Mouse (Mus musculus) heart, embryonic 15.5 days (tissue): ENCODE data around the gene Itga2b. TPM values are rescaled to one million over a fixed set of nuclear protein-coding genes. Genes with fewer than 3 reads are reported as not detected.
"Not testable (repeated sequence)": the region's sequence is repeated elsewhere in the genome, so short reads cannot be mapped to it uniquely, and the experiment has no call there.

Source experiments
- ATAC-seq: fragments of 200-750 bp; cut with Nextera tagmentation; replicated peaks from 2 replicates; pipeline ENCODE4 v1.8.0; 2017; ENCODE audit warnings: low read depth, moderate TSS enrichment; ENCODE audit not compliant: insufficient number of reproducible peaks, insufficient read depth, low FRiP score
- H3K27ac ChIP-seq: fragments of 300-500 bp; sonication (generic); 2 replicates; pipeline ENCODE4 v1.5.1; 2015; ENCODE audit warnings: mild to moderate bottlenecking, inconsistent platforms
- H3K27me3 ChIP-seq: fragments of 300-500 bp; sonication (generic); 2 replicates; pipeline ENCODE4 v1.6.1; 2015; ENCODE audit warnings: inconsistent platforms
- H3K36me3 ChIP-seq: fragments of 300-500 bp; sonication (generic); 2 replicates; pipeline ENCODE4 v1.6.1; 2015; ENCODE audit warnings: mild to moderate bottlenecking, inconsistent platforms
- H3K4me1 ChIP-seq: fragments of 300-500 bp; sonication (generic); replicated peaks from 2 replicates; pipeline ENCODE4 v1.6.1; 2015; ENCODE audit warnings: inconsistent platforms
- H3K4me2 ChIP-seq: fragments of 300-500 bp; sonication (generic); 2 replicates; pipeline ENCODE4 v1.6.1; 2015; ENCODE audit warnings: inconsistent platforms, mild to moderate bottlenecking, moderate library complexity
- H3K4me3 ChIP-seq: fragments of 300-500 bp; sonication (generic); 2 replicates; pipeline ENCODE4 v1.5.1; 2015; ENCODE audit warnings: mild to moderate bottlenecking, inconsistent platforms
- H3K9ac ChIP-seq: fragments of 300-500 bp; sonication (generic); 2 replicates; pipeline ENCODE4 v1.6.1; 2015; ENCODE audit warnings: mild to moderate bottlenecking, inconsistent platforms
- H3K9me3 ChIP-seq: fragments of 300-500 bp; sonication (generic); replicated peaks from 2 replicates; pipeline ENCODE4 v1.6.1; 2016; ENCODE audit warnings: inconsistent platforms
- WGBS: fragments of 180-500 bp; shearing (Covaris S2); methylation state at CpG from one replicate; pipeline ENCODE4 v1.1.7; 2015; ENCODE audit warnings: mixed read lengths; 5-methylcytosine and 5-hydroxymethylcytosine counted together
- polyA plus RNA-seq: library from polyadenylated mRNA; unstranded; fragments of >200 nt; fragmentation: Nextera tagmentation; extraction: Ambion mirVana; gene quantifications from 2 replicates; pipeline ENCODE4 v1.2.1, GENCODE M21; 2015

The Itga2b gene
- polyA plus RNA-seq, 1 experiment from 2014 or later, result 8.7 TPM

GRCm38 (mm10) chr11:102425555-102426316, 44.2 kb downstream of the Itga2b start:
- Histone ChIP-seq H3K4me3 (no peak overlapping the region), H3K4me1 (peaks cover 9% of the 10 kb centered on the region), H3K4me2 (no peak overlapping the region), H3K27ac (no peak overlapping the region), H3K36me3 (no peaks in the 10 kb centered on the region), H3K9me3 (no peaks in the 10 kb centered on the region), H3K9ac (no peak overlapping the region), H3K27me3 (no peaks in the 10 kb centered on the region)
- whole genome bisulfite sequencing, result 72% methylated on average over 8 of the region's 8 CpGs
- ATAC-seq, result no peak

GRCm38 (mm10) chr11:102424666-102425065, 45.3 kb downstream of the Itga2b start:
- 73% methylated on average over 6 of the region's 6 CpGs for WGBS
- no peaks in the 10 kb centered on the region for H3K36me3 ChIP-seq
- H3K9me3 ChIP-seq, result no peaks in the 10 kb centered on the region
- no peak for ATAC-seq
- no peak overlapping the region for H3K27ac ChIP-seq
- H3K27me3 ChIP-seq, result no peaks in the 10 kb centered on the region
- H3K4me3 ChIP-seq, result no peak overlapping the region
- H3K4me2 ChIP-seq, result no peak overlapping the region
- no peak overlapping the region for H3K9ac ChIP-seq
- peaks cover 6% of the 10 kb centered on the region for H3K4me1 ChIP-seq

- H3K36me3 ChIP-seq, result no peaks in the 10 kb centered on the region
- H3K4me2 ChIP-seq, result no peak overlapping the region
- H3K27me3 ChIP-seq, result no peaks in the 10 kb centered on the region
- H3K4me3 ChIP-seq, result no peak overlapping the region
- 65% methylated on average over 8 of the region's 8 CpGs for WGBS
- no peak for ATAC-seq
- H3K9me3 ChIP-seq, result no peaks in the 10 kb centered on the region
- no peak overlapping the region for H3K9ac ChIP-seq
- no peaks in the 10 kb centered on the region for H3K4me1 ChIP-seq
- H3K27ac ChIP-seq, result no peak overlapping the region
These were observed 48.4 kb downstream of the Itga2b start for GRCm38 (mm10) chr11:102421559-102421958.

GRCm38 (mm10) chr11:102418887-102419286, 51.0 kb downstream of the Itga2b start:
- H3K27me3 ChIP-seq, result no peaks in the 10 kb centered on the region
- no peak overlapping the region for H3K4me2 ChIP-seq
- ATAC-seq, result no peak
- H3K9ac ChIP-seq, result no peak overlapping the region
- no peak overlapping the region for H3K27ac ChIP-seq
- H3K4me1 ChIP-seq, result no peaks in the 10 kb centered on the region
- no peak overlapping the region for H3K4me3 ChIP-seq
- no peaks in the 10 kb centered on the region for H3K9me3 ChIP-seq
- no peaks in the 10 kb centered on the region for H3K36me3 ChIP-seq

- 69% methylated on average over 1 of the region's 1 CpGs for WGBS
- H3K36me3 ChIP-seq, result no peaks in the 10 kb centered on the region
- no peaks in the 10 kb centered on the region for H3K27me3 ChIP-seq
- no peak overlapping the region for H3K27ac ChIP-seq
- ATAC-seq, result no peak
- no peak overlapping the region for H3K9ac ChIP-seq
- H3K4me2 ChIP-seq, result no peak overlapping the region
- H3K9me3 ChIP-seq, result no peaks in the 10 kb centered on the region
- no peaks in the 10 kb centered on the region for H3K4me1 ChIP-seq
- no peak overlapping the region for H3K4me3 ChIP-seq
These were observed 52.8 kb downstream of the Itga2b start for GRCm38 (mm10) chr11:102417160-102417559.

- H3K9me3 ChIP-seq, result no peaks in the 10 kb centered on the region
- no peak overlapping the region for H3K4me2 ChIP-seq
- H3K9ac ChIP-seq, result no peak overlapping the region
- WGBS, result 64% methylated on average over 10 of the region's 10 CpGs
- no peaks in the 10 kb centered on the region for H3K36me3 ChIP-seq
- H3K27ac ChIP-seq, result no peak overlapping the region
- ATAC-seq, result no peak
- H3K27me3 ChIP-seq, result no peaks in the 10 kb centered on the region
- H3K4me1 ChIP-seq, result peaks cover 6% of the 10 kb centered on the region; the same call in 1 of the 2 replicates
- H3K4me3 ChIP-seq, result no peak overlapping the region
These were observed 54.7 kb downstream of the Itga2b start for GRCm38 (mm10) chr11:102415034-102415802.

GRCm38 (mm10) chr11:102413059-102413458, 56.9 kb downstream of the Itga2b start:
- no peak for ATAC-seq
- WGBS, result 67% methylated on average over 8 of the region's 8 CpGs

GRCm38 (mm10) chr11:102411704-102412103, 58.2 kb downstream of the Itga2b start:
- H3K9ac ChIP-seq, result no peak overlapping the region

More at GRCm38 (mm10) chr11:102413059-102413458, 56.9 kb downstream of the Itga2b start:
- H3K4me1 ChIP-seq, result peaks cover 8% of the 10 kb centered on the region; the same call in 1 of the 2 replicates
- H3K4me3 ChIP-seq, result no peak overlapping the region
- no peaks in the 10 kb centered on the region for H3K9me3 ChIP-seq
- no peaks in the 10 kb centered on the region for H3K36me3 ChIP-seq
- H3K4me2 ChIP-seq, result no peak overlapping the region
- no peak overlapping the region for H3K27ac ChIP-seq
- no peaks in the 10 kb centered on the region for H3K27me3 ChIP-seq
- no peak overlapping the region for H3K9ac ChIP-seq

GRCm38 (mm10) chr11:102411061-102411460, 58.9 kb downstream of the Itga2b start:
- H3K9ac ChIP-seq, result no peak overlapping the region

More at GRCm38 (mm10) chr11:102411704-102412103, 58.2 kb downstream of the Itga2b start:
- Histone ChIP-seq H3K27ac (no peak overlapping the region), H3K9me3 (no peaks in the 10 kb centered on the region), H3K4me1 (peaks cover 9% of the 10 kb centered on the region), H3K27me3 (no peaks in the 10 kb centered on the region), H3K4me2 (no peak overlapping the region), H3K4me3 (no peak overlapping the region), H3K36me3 (no peaks in the 10 kb centered on the region)
- ATAC-seq, result no peak
- WGBS, result 7% methylated on average over 11 of the region's 11 CpGs

GRCm38 (mm10) chr11:102410345-102410744, 59.6 kb downstream of the Itga2b start:
- not testable (repeated sequence) for H3K27ac ChIP-seq, H3K4me3 ChIP-seq, H3K27me3 ChIP-seq, ATAC-seq, H3K9ac ChIP-seq, H3K36me3 ChIP-seq, H3K4me2 ChIP-seq, H3K9me3 ChIP-seq
- 90% methylated on average over 3 of the region's 3 CpGs for WGBS
- H3K4me1 ChIP-seq, result peaks cover 23% of the 10 kb centered on the region

More at GRCm38 (mm10) chr11:102411061-102411460, 58.9 kb downstream of the Itga2b start:
- H3K27ac ChIP-seq, result no peak overlapping the region
- peaks cover 16% of the 10 kb centered on the region for H3K4me1 ChIP-seq
- no peak overlapping the region for H3K4me2 ChIP-seq
- no peak for ATAC-seq
- no peak overlapping the region for H3K4me3 ChIP-seq
- H3K9me3 ChIP-seq, result no peaks in the 10 kb centered on the region
- no peaks in the 10 kb centered on the region for H3K36me3 ChIP-seq
- no peaks in the 10 kb centered on the region for H3K27me3 ChIP-seq
- WGBS, result 63% methylated on average over 3 of the region's 3 CpGs

GRCm38 (mm10) chr11:102409795-102410330, 60.1 kb downstream of the Itga2b start:
- 0 out of 2 replicates have a peak, but pooled peaks cover 3% of the 10 kb centered on the region for H3K36me3 ChIP-seq
- H3K4me1 ChIP-seq, result peaks cover 28% of the 10 kb centered on the region
- H3K9ac ChIP-seq, result no peak overlapping the region
- WGBS, result 72% methylated on average over 3 of the region's 3 CpGs
- no peaks in the 10 kb centered on the region for H3K27me3 ChIP-seq
- no peak for ATAC-seq
- H3K4me2 ChIP-seq, result no peak overlapping the region
- no peak overlapping the region for H3K27ac ChIP-seq
- H3K4me3 ChIP-seq, result no peak overlapping the region
- H3K9me3 ChIP-seq, result no peaks in the 10 kb centered on the region
